Mouse (Mus musculus) 3T3-L1 (cell line): ENCODE measurements around the gene Sar1b.
A peak's percentile ranks its signal among the peaks of the same experiment; 100 is the strongest.
"Not testable (repeated sequence)": the region's sequence is repeated elsewhere in the genome, so short reads cannot be mapped to it uniquely, and the experiment has no call there.

ENCODE experiments used
- DNase-seq: peaks from one replicate; pipeline ENCODE4 v3.0.0-alpha.2; 2015; ENCODE audit warnings: low read depth, low spot score

Gene Sar1b

DNA sequence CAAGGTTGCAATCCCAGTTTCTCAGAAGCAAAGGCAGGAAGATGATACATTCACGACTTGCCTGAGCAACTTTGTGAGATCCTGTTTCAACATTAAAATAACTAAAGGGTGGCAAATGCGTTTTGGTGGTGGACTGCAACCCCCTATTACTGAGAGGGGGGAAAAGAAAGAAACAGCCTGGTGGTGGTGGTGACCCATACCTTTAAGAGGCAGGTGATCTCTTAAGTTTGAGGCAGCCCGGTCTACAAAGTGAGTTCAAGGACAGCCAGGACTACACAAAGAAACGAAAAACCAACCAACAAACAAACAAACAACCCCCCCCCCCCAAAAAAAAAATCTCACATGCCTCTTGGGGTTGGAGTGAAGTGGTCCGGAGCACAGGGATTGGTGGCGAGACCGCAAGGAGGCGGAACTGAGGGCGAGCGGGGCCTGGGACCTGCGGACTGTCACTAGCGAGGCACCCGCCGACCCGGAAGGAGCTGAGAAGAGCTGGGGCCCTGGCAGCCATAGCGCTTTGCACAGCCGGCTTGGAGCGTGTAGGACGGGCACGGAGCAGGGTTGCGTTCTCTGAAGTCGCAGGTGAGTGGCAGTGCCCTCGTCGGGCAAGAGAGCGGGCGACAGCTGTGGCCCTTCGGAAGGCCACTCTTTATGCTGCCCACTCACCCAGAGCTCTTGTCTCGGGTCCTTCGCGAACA, at the start of gene Sar1b, which contains the start of gene Sec24a:
Gene Sar1b (plus strand): TSS at position 475 of the 695 bp plus-strand sequence.
Gene Sec24a (minus strand): TSS at position 422 of the 695 bp plus-strand sequence.
- DNase-seq, result peak; percentile 85

DNA sequence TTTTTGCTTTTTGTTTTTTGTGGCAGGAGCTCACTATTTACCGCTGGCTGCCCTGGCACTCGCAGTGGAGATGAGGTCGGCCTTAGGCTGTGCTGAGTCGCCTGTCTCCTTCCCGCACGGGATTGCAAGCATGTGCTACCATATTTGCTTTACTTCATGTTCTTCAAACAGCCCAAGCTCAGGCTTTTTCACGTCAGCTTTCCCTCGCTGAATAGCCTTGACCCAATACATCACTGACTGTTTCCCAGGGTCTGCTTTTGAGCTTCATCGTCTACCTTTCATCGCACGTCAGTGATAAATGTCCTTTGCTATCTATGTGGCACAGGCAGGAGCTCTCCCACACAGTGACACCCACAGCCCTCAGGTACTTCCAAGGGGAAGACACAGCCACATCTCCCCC, 42.4 kb upstream of the Sar1b start:
- DNase-seq, result no peak

DNA sequence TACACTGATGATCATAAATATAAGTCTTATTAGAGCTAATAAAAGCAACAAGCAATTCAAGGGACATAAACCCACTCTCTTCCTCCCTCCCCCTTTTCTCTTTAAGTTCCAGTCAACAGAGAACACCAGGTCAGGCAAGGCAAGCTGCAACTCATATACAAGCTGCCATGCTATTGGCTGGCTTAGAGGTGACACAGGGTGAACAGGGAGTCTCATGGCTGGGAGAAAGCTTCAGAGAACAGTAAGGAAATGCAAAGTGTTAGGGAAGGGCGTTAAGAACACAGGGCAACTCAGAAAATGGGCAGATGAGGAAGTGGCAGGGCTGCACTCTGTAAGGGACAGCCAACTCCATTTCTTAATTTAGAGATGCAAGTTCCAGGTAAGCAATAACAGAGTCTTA, 30.6 kb upstream of the Sar1b start:
- DNase-seq, result no peak

DNA sequence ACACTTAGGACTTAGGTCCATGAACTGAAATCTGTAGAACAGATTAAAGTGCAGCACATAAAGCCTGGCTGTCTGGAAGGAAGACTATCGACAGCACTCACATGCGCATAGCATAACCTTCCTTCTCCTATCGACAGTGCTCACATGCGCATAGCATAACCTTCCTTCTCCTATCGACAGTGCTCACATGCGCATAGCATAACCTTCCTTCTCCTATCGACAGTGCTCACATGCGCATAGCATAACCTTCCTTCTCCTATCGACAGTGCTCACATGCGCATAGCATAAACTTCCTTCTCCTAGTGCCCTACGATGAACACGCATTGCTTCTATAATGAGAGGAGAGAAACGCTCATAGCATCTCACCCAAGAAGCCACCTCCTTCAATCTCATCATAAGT, 29.3 kb upstream of the Sar1b start:
- DNase-seq, result not testable (repeated sequence)

DNA sequence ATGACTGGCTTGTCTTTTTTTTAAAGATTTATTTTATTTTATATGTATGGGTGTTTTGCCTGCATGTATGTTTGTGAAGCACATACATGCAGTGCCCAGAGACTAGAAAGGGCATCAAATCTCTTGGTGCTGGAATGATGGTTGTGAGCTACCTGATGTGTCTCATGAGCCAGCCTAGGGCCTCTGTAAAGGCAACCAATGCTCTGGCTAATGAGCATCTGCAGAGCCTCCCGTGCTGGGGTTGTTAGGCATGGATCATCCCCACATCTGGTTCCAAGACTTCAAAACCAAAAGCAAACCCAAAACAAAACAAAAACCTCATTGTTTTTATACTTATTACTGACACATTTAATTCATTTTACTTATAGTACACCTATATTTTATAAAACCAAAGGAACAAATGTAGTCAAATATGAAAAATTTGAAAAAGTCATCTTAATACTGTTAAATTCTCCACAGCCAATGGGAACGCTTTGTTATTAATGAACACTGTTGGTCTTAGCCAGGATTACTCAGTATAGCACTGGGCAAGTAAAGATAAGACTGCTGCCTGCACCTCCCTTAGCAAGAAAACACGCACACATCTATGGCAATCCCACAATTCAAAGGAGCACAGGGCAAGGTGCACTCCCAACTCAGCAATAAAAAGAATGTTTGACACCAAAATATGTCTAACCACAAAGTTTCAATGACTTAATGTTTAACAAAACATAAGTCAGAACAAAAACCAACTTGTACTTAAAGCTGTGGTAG, 24.7 kb upstream of the Sar1b start:
- no peak for DNase-seq

DNA sequence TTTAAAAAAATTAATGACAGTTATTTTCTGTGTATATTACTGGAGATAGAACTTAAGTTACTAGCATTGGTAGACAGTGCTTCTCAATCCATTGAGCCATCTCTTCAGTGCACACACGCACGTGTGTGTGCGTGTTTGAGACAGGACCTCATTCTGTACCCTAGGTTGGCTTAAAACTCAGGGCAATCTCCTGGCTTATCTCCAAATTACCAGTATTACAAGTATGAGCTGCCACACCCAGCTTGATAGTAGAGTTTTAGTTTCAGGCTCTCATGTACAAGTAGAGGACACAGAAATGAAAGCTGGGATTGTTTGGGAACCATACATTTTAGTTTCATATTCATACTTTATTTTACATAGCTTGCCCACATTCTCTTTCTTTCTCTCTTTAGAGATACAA, 22.8 kb upstream of the Sar1b start:
- DNase-seq, result no peak

DNA sequence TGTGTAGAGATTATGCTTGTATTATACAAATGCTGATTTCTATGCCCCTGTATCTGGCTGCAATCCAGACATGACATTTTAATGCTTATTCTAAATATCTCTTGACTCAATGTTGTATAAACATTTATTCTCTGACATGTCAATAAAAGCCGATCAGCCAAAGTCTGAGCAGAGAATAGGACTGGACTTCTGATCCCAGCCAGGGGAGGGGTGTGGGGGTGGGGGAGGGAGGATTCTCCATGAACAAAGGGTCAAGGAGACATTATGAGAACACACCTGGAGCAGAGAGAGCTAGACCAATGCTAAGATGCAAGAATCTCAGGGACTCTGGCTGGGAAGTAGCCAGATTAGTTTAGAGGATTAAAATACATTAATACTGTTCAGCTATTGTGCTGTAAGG, 17.4 kb upstream of the Sar1b start:
- DNase-seq, result no peak

DNA sequence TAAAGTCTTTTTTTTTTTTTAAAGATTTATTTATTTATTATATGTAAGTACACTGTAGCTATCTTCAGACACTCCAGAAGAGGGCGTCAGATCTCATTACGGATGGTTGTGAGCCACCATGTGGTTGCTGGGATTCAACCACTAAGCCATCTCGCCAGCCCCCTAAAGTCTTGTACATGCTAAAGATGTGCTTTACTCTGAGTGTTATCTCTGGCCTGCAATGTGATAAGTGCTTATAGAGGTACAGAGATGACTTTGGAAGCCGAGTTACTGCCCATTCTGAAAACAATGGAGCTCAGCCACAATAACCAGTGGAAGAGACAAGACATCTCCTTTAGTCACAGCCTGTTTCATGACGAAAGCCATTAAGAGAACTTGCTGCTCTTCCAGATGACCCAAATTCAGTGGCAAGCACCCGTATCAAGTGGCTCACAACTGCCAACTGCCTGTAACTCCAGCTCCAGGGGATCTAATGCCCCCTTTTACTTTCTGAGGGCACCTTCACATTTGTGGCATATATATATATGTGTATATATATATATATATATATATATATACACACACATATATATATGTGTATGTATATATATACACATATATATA, 11.8 kb upstream of the Sar1b start:
- DNase-seq, result not testable (repeated sequence)

DNA sequence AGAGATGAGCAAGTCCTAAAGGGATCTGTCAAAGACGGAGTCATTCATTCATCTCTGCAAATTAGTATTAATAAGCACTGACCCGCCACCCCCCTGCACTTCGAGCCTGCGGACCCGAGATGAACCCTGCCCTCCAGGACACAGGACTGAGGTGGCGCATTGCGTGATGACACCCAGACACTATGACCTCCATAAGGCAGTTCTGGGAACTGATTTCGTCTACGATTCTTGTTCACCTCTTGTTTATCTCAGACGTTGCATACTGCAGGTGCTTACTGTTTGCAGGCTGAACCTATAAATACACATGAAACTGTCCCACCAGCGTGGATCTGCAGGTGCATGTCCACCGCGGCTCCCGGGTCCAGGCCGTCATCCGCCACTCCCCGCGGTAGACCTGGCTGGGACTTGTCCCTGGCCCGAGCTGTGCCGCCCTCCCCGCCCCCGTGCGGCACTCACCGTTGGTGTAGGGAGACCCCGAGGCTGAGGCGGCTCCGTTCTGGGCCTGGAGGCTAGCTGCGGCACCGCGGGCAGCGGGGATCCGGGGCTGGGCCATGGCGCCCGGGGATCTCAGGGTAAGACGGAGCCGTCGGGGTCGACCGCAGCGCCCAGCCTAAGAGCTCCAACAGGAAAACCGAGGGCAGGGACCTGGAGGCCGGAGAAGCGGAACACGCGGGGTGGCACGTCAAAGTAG, 7.7 kb upstream of the Sar1b start:
- peak; percentile 32 for DNase-seq

DNA sequence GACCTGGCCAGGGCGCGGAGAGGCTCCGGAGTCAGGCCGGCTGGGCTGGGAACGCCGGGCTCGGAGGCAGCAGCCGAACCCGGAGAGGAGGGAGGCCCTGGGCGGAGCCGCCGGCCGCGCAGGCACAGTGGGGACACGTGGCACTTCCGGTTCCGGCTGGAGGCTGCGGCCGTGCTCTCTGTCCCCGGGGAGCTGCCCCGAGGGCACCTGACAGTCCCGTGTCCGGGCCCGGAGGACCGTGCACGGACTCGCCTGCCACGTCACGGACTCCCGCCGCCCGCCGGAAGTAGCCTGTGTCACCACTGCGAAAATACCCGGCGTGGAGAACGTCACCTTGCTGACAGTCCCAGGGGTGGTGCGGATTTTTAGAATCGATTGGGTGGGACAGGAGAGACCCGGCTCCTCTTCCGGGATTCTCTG, 7.1 kb upstream of the Sar1b start:
- peak; percentile 92 for DNase-seq

DNA sequence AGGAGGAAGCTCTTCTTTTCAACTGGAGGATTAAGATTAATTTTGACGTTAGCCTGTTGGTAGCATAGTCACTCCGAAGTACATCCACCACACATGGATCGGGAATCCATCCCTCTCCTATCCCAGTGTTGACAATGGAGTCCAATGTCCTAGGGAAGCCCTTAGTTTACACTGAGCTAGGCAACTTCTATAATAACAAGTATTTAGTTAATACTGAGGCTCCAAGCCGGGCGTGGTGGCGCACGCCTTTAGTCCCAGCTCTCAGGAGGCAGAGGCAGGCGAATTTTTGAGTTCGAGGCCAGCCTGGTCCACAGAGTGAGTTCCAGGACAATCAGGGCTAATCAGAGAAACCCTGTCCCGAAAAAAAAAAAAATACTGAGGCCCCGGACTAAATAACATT, 6.5 kb upstream of the Sar1b start:
- DNase-seq, result no peak

DNA sequence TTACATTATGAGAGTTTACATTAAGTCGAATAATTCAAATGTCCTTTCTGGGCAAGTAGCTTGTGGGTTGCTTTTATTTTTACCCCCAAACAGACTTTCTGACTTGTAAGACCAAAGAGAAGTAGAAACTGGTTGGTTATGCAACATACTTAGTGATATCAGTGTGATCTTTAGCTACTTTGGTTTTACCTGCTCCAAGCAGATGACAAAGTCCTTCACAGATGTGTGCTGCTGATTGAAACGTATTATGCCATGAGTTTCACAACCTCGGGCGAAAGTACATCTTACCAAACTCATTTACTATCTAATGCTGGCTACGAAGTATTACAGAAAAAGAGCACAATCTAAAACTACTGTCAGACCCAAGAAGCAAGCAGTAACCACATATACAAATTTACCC, 5.9 kb upstream of the Sar1b start:
- no peak for DNase-seq

DNA sequence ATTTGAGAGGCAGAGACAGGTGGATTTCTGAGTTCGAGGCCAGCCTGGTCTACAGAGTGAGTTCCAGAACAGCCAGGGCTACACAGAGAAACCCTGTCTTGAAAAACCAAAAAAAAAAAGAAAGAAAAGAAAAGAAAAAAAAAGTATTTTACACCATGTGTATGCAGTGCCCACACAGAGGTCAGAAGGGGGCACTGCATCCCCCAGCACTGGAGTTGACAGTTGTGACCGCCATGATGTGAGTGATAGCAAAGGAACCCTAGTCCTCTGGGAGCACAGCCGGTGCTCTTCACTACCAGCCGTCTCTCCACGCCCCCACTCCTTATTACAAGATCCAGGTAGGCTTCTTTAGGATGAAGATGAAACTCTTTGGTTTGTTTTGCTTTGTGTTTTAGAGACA, 5.3 kb upstream of the Sar1b start:
- not testable (repeated sequence) for DNase-seq

DNA sequence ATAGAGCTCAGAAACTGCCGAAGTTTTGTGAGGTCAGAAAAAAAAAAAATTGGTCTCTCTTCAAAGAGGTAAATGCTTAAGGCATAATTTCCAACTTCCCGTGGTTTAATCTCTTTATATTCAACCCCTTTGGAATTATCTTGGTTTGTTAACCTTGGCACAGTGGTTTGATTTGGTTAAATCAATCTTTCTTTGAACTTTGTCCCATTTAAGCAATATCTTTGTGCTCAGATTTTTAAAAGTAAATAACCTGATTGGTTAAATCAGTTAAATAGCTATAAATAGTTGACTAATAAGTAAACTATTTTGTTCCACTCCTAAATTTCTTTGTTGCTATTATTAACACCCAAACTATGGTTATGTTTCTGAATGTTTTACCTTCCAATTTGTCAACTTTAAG, 4.2 kb upstream of the Sar1b start:
- no peak for DNase-seq

DNA sequence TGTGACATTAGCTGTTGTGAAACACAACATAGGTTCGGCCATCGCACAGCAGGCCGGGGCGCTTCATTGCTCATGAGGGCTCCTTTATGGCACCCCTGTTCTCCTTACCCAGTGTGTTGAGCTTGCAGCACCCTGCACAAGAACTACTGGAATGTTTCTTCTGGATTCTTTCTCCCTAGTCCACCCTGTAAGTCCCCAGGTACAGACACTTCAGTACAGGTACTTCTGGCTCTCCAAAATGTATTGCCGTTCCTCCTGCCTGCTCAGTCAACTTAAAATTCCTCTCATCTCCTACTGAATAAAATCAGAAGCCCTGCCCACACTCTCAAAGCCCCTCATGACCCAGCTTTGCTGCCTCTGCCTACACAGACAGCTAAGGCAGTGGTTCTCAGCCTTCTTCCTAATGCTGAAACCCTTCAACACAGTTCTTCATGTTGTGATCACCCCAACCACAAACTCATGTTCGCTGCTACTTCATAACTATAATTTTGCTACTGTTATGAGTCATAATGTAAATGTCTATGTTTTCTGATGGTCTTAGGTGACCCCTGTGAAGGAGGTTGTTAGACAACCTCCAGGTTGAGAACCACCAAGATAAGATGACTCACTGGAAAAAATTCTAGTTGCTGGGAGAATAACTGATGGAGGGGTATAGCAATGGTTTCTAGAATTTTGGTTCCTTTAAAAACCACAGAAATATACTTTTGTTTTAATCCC, 3.4 kb upstream of the Sar1b start:
- no peak for DNase-seq

DNA sequence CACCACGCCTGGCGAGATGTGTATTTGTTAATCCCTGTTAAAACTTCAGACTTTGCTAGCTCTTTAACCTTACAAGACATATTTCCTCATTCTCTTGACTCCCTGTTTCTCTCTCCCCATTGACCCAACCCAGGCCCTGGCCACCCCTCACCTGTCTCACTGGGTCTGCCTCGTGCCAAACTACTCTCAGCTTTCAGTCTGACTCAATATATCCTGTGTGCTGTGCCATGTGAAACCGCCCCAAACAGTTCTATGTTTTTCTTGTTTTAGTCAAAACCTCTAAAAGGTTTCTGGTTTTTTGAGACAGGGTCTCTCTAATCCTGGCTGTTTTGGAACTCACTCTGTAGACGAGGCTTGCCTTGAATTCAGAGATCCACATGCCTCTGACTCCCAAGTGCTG, 2.2 kb upstream of the Sar1b start:
- no peak for DNase-seq

DNA sequence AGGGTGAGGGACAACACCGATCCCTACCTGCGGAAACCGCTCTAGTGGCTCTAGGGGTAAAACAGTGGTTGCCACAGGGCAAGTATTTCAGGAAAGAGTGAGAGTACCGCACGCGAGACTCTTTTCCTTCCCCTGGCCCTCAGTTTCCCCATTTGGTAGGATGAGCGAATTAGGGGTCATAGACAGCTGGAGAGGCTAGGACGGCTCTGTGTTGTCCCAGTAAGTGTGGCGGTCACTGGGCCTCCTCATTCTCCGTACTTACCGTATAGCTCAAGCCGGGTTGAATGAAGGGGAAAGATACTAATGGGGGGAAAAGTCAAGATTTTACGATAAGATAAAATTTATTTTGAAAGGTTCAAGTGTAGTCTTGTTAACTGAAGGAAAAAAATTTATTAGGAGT, 468 bp downstream of the Sar1b start:
- no peak for DNase-seq

DNA sequence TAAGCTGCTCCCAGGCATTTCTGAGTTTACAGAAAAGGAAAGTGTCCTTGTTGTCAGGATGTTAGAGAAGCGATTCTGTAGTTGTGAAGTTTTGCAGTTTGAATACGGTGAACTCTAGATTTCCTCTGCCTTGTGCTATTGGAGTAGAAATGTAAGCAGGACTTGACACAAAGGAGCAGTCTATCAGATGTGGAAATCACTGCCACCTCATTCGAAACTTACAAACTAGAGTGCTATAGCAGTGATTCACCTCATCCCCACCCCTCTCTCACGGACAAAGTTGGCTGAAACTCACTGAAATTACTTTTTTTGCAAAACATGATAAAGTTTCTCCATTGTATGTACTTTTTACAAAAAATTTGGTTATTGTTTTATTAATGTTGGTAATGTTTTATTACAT, 1.3 kb downstream of the Sar1b start:
- peak; percentile 47 for DNase-seq

DNA sequence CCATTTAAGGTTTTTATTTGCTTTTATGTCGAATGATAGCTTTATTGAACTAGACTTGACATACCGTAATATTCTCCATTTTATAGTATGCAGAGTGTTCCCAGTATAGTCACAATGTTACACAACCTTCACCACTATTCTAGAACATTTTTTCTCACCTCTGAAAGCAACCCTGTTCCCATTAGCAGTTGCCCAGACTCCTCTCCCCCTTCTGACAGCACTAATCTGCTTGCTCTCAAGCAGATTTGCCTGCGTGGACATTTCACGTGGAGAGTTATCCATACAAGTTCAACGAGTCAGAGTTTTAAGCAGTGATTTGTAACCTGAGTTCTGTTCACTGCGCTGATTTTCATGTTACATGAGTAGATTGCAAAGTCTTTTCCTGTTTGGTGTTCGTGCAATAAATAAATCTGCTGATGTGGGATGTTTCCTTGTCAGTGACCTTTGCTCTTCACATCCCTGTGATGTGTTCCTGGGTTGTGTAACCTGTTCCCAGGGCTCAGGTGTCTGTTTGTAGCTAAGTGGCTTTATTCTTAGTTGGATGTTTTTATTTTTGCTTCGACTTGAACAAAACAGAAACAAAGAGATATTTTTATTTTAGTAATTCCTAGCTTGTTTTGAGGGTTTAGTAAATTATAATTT, 4.2 kb downstream of the Sar1b start:
- DNase-seq, result no peak

DNA sequence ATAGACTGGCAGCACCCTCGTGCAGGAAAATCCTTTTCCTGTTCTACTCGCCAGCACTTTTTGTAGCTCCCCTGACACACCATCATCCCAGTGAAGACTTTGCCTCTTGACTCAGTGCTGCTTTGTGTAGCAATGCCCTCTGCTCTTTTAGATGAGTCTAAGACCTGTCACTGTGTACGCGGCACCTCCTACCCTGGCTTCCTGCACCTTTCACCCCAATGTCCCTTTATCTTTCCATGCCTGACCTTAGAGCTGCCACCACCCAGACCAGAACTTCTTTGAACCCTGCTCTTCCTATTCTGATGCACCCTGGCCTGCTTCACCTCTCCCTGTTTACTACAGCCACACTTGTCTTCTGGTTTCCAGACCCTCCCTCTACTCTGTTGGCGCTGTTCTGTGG, 4.8 kb downstream of the Sar1b start:
- DNase-seq, result no peak

DNA sequence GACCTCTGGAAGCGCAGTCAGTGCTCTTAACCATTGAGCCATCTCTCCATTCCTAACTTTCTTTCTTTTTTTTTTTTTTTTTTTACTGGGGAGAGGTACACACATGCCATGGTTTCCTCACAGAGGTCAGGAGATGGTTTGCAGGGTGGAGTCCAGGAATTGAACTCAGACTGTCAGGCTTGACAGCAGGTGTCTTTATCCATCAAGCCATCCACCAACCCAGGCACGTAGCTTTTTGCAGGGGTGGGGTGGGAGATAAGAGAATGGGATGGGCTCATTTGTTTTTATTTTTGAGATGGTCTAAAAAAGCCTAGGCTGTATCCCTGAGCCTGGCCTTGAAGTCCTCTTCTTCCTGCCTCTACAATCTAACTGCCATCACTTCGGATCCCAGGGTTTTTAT, 12.0 kb downstream of the Sar1b start:
- DNase-seq, result no peak
